Mouse (Mus musculus) midbrain, embryonic 14.5 days (tissue): ENCODE measurements at regions not wholly inside any gene's neighbourhood (a gene's known extent, or its start where the extent isn't known, plus 50 kb on each side); places are given as distances from the start of the nearest gene placed in this dataset.

ENCODE experiments used
- ATAC-seq: fragments of 200-750 bp; cut with Nextera tagmentation; 2 replicates; pipeline ENCODE4 v1.8.0; 2017; ENCODE audit warnings: moderate number of reproducible peaks, moderate library complexity; ENCODE audit not compliant: low FRiP score, low TSS enrichment
- DNase-seq: peaks from one replicate; pipeline ENCODE4 v3.0.0-alpha.2; 2015
- H3K27ac ChIP-seq: fragments of 300-500 bp; sonication (generic); replicated peaks from 2 replicates; pipeline ENCODE4 v1.5.1; 2014; ENCODE audit warnings: mild to moderate bottlenecking, low read depth, low read length, moderate library complexity
- H3K27me3 ChIP-seq: fragments of 300-500 bp; sonication (generic); 2 replicates; pipeline ENCODE4 v1.6.1; 2014; ENCODE audit warnings: low read length, control low read depth, mixed read lengths; ENCODE audit not compliant: control insufficient read depth, insufficient read depth
- H3K36me3 ChIP-seq: fragments of 300-500 bp; sonication (generic); 2 replicates; pipeline ENCODE4 v1.6.1; 2014; ENCODE audit warnings: low read length, control low read depth; ENCODE audit not compliant: control insufficient read depth, insufficient read depth
- H3K4me1 ChIP-seq: fragments of 300-500 bp; sonication (generic); 2 replicates; pipeline ENCODE4 v1.6.1; 2014; ENCODE audit warnings: mild to moderate bottlenecking, antibody characterized with exemption, low read length, control low read depth; ENCODE audit not compliant: control insufficient read depth, insufficient read depth
- H3K4me2 ChIP-seq: fragments of 300-500 bp; sonication (generic); 2 replicates; pipeline ENCODE4 v1.6.1; 2014; ENCODE audit warnings: mild to moderate bottlenecking, low read length, moderate library complexity
- H3K4me3 ChIP-seq: fragments of 300-500 bp; sonication (generic); replicated peaks from 2 replicates; pipeline ENCODE4 v1.5.1; 2014; ENCODE audit warnings: low read depth, low read length
- H3K9ac ChIP-seq: fragments of 300-500 bp; sonication (generic); replicated peaks from 2 replicates; pipeline ENCODE4 v1.6.1; 2014; ENCODE audit warnings: mild to moderate bottlenecking, low read length, moderate library complexity
- H3K9me3 ChIP-seq: fragments of 300-500 bp; sonication (generic); 2 replicates; pipeline ENCODE4 v1.6.1; 2016; ENCODE audit warnings: low read length, control low read depth, mixed read lengths; ENCODE audit not compliant: control insufficient read depth
- WGBS: fragments of 180-500 bp; shearing (Covaris S2); extraction: QIAGEN DNeasy Blood & Tissue Kit; methylation state at CpG from one replicate; pipeline ENCODE4 v1.1.7; 2014; 5-methylcytosine and 5-hydroxymethylcytosine counted together

- ATAC-seq (no peak), DNase-seq (peak; percentile 81)
- 60% methylated on average over 3 of the region's 3 CpGs for WGBS
- Histone ChIP-seq H3K4me2 (no peak overlapping the region), H3K36me3 (no peaks in the 10 kb centered on the region), H3K9me3 (no peaks in the 10 kb centered on the region), H3K9ac (no peak overlapping the region), H3K4me1 (0 out of 2 replicates have a peak, but pooled peaks cover 3% of the 10 kb centered on the region), H3K27me3 (no peaks in the 10 kb centered on the region), H3K4me3 (no peak overlapping the region), H3K27ac (no peak overlapping the region)
These were observed 191.9 kb upstream of the C9orf72 start for GRCm38 (mm10) chr4:35417866-35418265.

- Histone ChIP-seq H3K36me3 (no peaks in the 10 kb centered on the region), H3K9ac (no peak overlapping the region), H3K4me1 (0 out of 2 replicates have a peak, but pooled peaks cover 3% of the 10 kb centered on the region), H3K27me3 (no peaks in the 10 kb centered on the region), H3K4me3 (no peak overlapping the region), H3K4me2 (no peak overlapping the region), H3K9me3 (no peaks in the 10 kb centered on the region), H3K27ac (no peak overlapping the region)
- 23% methylated on average over 3 of the region's 3 CpGs for WGBS
- ATAC-seq (no peak), DNase-seq (no peak)
These were observed 187.5 kb upstream of the C9orf72 start for GRCm38 (mm10) chr4:35413488-35413887.

DNA sequence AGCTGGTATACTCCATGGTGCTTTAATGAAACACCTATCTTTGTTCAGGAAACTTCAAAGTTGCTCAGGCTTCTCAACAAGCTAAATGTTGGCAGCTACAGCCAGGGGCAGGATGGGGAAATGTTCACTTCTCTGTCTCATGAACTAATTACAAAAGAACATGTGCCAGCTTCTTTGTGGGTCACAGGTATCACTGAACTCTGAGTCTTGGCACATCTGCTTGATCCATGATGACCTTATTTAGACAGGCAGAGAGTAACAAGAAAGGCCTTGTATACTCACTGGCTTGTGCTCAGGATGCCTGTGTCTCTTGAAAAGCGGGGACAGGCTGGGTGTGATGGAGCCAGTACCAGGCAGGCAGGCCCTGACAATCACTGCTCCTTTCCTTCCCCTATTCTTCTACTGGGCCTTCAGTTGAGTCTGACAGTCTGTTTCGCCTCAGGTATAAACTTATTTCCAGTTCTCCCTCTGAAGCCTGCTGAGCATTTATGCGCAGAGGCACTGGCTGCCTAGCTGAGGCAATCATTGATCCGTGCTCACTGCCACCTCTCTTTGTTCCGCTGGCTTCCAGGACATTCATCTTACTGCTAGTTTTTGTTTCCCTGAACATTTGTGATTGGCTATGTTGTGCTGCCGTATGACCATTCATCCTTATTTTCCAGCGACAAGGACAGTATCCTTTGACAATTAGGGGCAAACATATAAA, 179.5 kb upstream of the C9orf72 start:
- Histone ChIP-seq H3K27ac (peak overlapping the region; percentile 33; the same call in 1 of the 2 replicates), H3K27me3 (no peaks in the 10 kb centered on the region), H3K9ac (no peak overlapping the region), H3K4me2 (no peak overlapping the region), H3K4me1 (0 out of 2 replicates have a peak, but pooled peaks cover 5% of the 10 kb centered on the region), H3K4me3 (no peak overlapping the region), H3K9me3 (no peaks in the 10 kb centered on the region), H3K36me3 (no peaks in the 10 kb centered on the region)
- ATAC-seq (no peak), DNase-seq (peak; percentile 51)
- WGBS: 48% methylated on average over 7 of the region's 7 CpGs

DNA sequence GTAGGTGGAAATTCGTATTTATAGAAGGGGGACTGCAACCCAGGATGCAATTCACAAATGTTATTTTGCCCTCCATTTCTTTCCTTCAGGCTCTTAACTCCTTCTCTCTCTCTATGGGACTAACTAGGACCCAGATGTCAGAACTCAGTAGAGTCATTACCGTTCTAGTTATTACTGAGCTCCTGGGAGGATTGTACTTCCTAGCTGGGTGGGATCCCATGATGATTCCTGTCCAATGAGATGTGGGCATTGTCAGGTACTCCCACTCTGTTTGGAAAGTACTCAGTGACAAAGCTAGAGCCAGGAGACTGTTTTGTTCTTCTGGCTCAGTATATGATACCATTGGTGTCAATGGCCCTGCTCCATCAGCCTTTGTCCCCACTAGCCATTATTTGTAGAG, 178.1 kb upstream of the C9orf72 start:
- DNase-seq: no peak
- Histone ChIP-seq H3K9ac (no peak overlapping the region), H3K27me3 (no peaks in the 10 kb centered on the region), H3K36me3 (no peaks in the 10 kb centered on the region), H3K9me3 (no peaks in the 10 kb centered on the region), H3K4me3 (no peak overlapping the region), H3K27ac (no peak overlapping the region), H3K4me2 (no peak overlapping the region), H3K4me1 (0 out of 2 replicates have a peak, but pooled peaks cover 5% of the 10 kb centered on the region)
- ATAC-seq: no peak
- 78% methylated on average over 2 of the region's 2 CpGs for WGBS

DNA sequence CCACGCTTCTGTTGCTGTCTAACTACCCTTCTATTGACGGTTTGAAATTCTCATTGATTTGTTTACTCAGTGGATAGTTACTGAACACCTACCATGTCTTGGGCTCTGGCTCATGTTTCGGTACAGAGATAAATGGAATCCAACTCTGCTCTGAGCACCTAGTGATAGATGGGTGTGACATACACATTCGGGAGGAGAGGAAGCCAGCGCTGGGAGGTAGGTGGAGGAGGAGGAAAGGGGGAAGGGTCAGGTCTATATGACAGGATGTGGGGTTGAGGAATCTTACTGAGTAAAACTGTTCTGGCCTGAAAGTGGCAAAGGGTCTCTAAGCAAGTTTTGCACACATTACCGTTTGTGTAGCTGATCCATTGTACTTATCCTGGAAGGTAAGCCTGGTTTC, 177.6 kb upstream of the C9orf72 start:
- Histone ChIP-seq H3K27ac (no peak overlapping the region), H3K9ac (no peak overlapping the region), H3K27me3 (no peaks in the 10 kb centered on the region), H3K4me3 (no peak overlapping the region), H3K9me3 (no peaks in the 10 kb centered on the region), H3K4me1 (0 out of 2 replicates have a peak, but pooled peaks cover 5% of the 10 kb centered on the region), H3K4me2 (no peak overlapping the region), H3K36me3 (no peaks in the 10 kb centered on the region)
- ATAC-seq: no peak
- WGBS: 92% methylated on average over 6 of the region's 6 CpGs
- DNase-seq: no peak

GRCm38 (mm10) chr4:35402376-35403133, 176.6 kb upstream of the C9orf72 start:
- no peak for ATAC-seq
- Histone ChIP-seq H3K9ac (no peak overlapping the region), H3K36me3 (no peaks in the 10 kb centered on the region), H3K4me3 (no peak overlapping the region), H3K27me3 (no peaks in the 10 kb centered on the region), H3K27ac (no peak overlapping the region; the same call in 1 of the 2 replicates), H3K9me3 (no peaks in the 10 kb centered on the region), H3K4me2 (no peak overlapping the region), H3K4me1 (0 out of 2 replicates have a peak, but pooled peaks cover 5% of the 10 kb centered on the region)
- peak; percentile 16 for DNase-seq
- 75% methylated on average over 9 of the region's 9 CpGs for WGBS

GRCm38 (mm10) chr4:35401783-35402182, 175.8 kb upstream of the C9orf72 start:
- H3K9ac ChIP-seq: no peak overlapping the region
- no peaks in the 10 kb centered on the region for H3K36me3 ChIP-seq
- H3K4me1 ChIP-seq: 0 out of 2 replicates have a peak, but pooled peaks cover 5% of the 10 kb centered on the region
- no peak overlapping the region for H3K27ac ChIP-seq
- no peak for DNase-seq
- H3K4me2 ChIP-seq: no peak overlapping the region
- ATAC-seq: no peak
- no peaks in the 10 kb centered on the region for H3K27me3 ChIP-seq
- WGBS: 81% methylated on average over 4 of the region's 4 CpGs
- H3K4me3 ChIP-seq: no peak overlapping the region
- no peaks in the 10 kb centered on the region for H3K9me3 ChIP-seq

GRCm38 (mm10) chr4:35400511-35400910, 174.5 kb upstream of the C9orf72 start:
- Histone ChIP-seq H3K9me3 (no peaks in the 10 kb centered on the region), H3K9ac (no peak overlapping the region), H3K27ac (no peak overlapping the region), H3K4me1 (peaks cover 3% of the 10 kb centered on the region; the same call in 1 of the 2 replicates), H3K4me3 (no peak overlapping the region), H3K36me3 (no peaks in the 10 kb centered on the region), H3K27me3 (no peaks in the 10 kb centered on the region), H3K4me2 (no peak overlapping the region)
- ATAC-seq (no peak), DNase-seq (no peak)
- 80% methylated on average over 6 of the region's 6 CpGs for WGBS

GRCm38 (mm10) chr4:35395583-35395877, 169.6 kb upstream of the C9orf72 start:
- DNase-seq: peak; percentile 40
- Histone ChIP-seq H3K4me1 (peaks cover 12% of the 10 kb centered on the region), H3K9me3 (no peaks in the 10 kb centered on the region), H3K36me3 (no peaks in the 10 kb centered on the region), H3K9ac (no peak overlapping the region), H3K27me3 (no peaks in the 10 kb centered on the region), H3K4me3 (no peak overlapping the region), H3K4me2 (no peak overlapping the region; the same call in 1 of the 2 replicates), H3K27ac (no peak overlapping the region)
- WGBS: 64% methylated on average over 5 of the region's 5 CpGs
- ATAC-seq: no peak
